Mouse (Mus musculus) limb, embryonic 14.5 days (tissue): ENCODE measurements around the gene Col23a1. TPM values are rescaled to one million over a fixed set of nuclear protein-coding genes. Genes with fewer than 3 reads are reported as not detected.

Experiments
- ATAC-seq: fragments of 200-750 bp; cut with Nextera tagmentation; 2 replicates; pipeline ENCODE4 v1.8.0; 2017; ENCODE audit warnings: low read depth, moderate number of reproducible peaks, moderate TSS enrichment; ENCODE audit not compliant: low FRiP score
- DNase-seq: peaks from one replicate; pipeline ENCODE4 v3.0.0-alpha.2; 2015; ENCODE audit warnings: low spot score
- H3K27ac ChIP-seq: fragments of 300-500 bp; sonication (generic); replicated peaks from 2 replicates; pipeline ENCODE4 v1.5.1; 2014; ENCODE audit warnings: low read depth, mild to moderate bottlenecking, low read length, moderate library complexity, mixed read lengths
- H3K27me3 ChIP-seq: fragments of 300-500 bp; sonication (generic); 2 replicates; pipeline ENCODE4 v1.6.1; 2014; ENCODE audit warnings: low read length, mixed read lengths; ENCODE audit not compliant: control insufficient read depth, insufficient read depth
- H3K36me3 ChIP-seq: fragments of 300-500 bp; sonication (generic); 2 replicates; pipeline ENCODE4 v1.6.1; 2014; ENCODE audit warnings: mild to moderate bottlenecking, low read length, moderate library complexity, mixed read lengths; ENCODE audit not compliant: control insufficient read depth, insufficient read depth
- H3K4me1 ChIP-seq: fragments of 300-500 bp; sonication (generic); 2 replicates; pipeline ENCODE4 v1.6.1; 2014; ENCODE audit warnings: antibody characterized with exemption, low read length, mixed read lengths; ENCODE audit not compliant: control insufficient read depth, insufficient read depth
- H3K4me2 ChIP-seq: fragments of 300-500 bp; sonication (generic); replicated peaks from 2 replicates; pipeline ENCODE4 v1.6.1; 2014; ENCODE audit warnings: low read depth, mild to moderate bottlenecking, low read length, moderate library complexity; ENCODE audit not compliant: severe bottlenecking
- H3K4me3 ChIP-seq: fragments of 300-500 bp; sonication (generic); replicated peaks from 2 replicates; pipeline ENCODE4 v1.5.1; 2014; ENCODE audit warnings: low read length
- H3K9ac ChIP-seq: fragments of 300-500 bp; sonication (generic); 2 replicates; pipeline ENCODE4 v1.6.1; 2014; ENCODE audit warnings: mild to moderate bottlenecking, low read depth, low read length, moderate library complexity; ENCODE audit not compliant: severe bottlenecking
- H3K9me3 ChIP-seq: fragments of 300-500 bp; sonication (generic); 2 replicates; pipeline ENCODE4 v1.6.1; 2016; ENCODE audit warnings: low read length; ENCODE audit not compliant: control insufficient read depth
- POLR2A ChIP-seq: fragments of 200-500 bp; IDR thresholded peaks from 2 replicates; pipeline ENCODE4 v1.8.0; 2012; ENCODE audit warnings: inconsistent platforms, mild to moderate bottlenecking, moderate library complexity, borderline replicate concordance; ENCODE audit not compliant: insufficient read depth, insufficient read length; ENCODE audit errors: extremely low read depth
- WGBS: fragments of 180-500 bp; shearing (Covaris S2); extraction: QIAGEN DNeasy Blood & Tissue Kit; methylation state at CpG from one replicate; pipeline ENCODE4 v1.1.7; 2014; 5-methylcytosine and 5-hydroxymethylcytosine counted together
- polyA plus RNA-seq, 2 experiments: library from polyadenylated mRNA; depleted of rRNA in 1 of 2; stranded (reverse) in 1 of 2; unstranded in 1 of 2; fragments of >200 nt; fragmentation: Nextera tagmentation in 1 of 2; extraction: Ambion mirVana in 1 of 2; gene quantifications; 2 replicates each; pipeline versions ENCODE4 v1.2.1 to v1.2.3; 2012 to 2014

Col23a1 gene
- polyA plus RNA-seq, 2 experiments = 28.0 to 29.4 TPM

GRCm38 (mm10) chr11:51591168-51591567 lies 301.4 kb downstream of the Col23a1 start:
- no peak for ATAC-seq
- no peaks in the 10 kb centered on the region for H3K9me3 ChIP-seq
- peaks cover 96% of the 10 kb centered on the region for H3K36me3 ChIP-seq
- no peak for DNase-seq
- H3K4me1 ChIP-seq = no peaks in the 10 kb centered on the region
- H3K9ac ChIP-seq = no peak overlapping the region
- 81% methylated on average over 7 of the region's 7 CpGs for WGBS
- H3K27ac ChIP-seq = no peak overlapping the region
- no peak for TF ChIP-seq POLR2A
- H3K27me3 ChIP-seq = no peaks in the 10 kb centered on the region
- no peak overlapping the region for H3K4me3 ChIP-seq
- H3K4me2 ChIP-seq = no peak overlapping the region

GRCm38 (mm10) chr11:51591915-51592314 lies 302.2 kb downstream of the Col23a1 start:
- Histone ChIP-seq H3K4me2 (no peak overlapping the region), H3K4me3 (no peak overlapping the region), H3K4me1 (no peaks in the 10 kb centered on the region), H3K27ac (no peak overlapping the region), H3K9ac (no peak overlapping the region), H3K27me3 (no peaks in the 10 kb centered on the region), H3K36me3 (peaks cover 97% of the 10 kb centered on the region), H3K9me3 (no peaks in the 10 kb centered on the region)
- no peak for DNase-seq
- no peak for ATAC-seq
- no peak for TF ChIP-seq POLR2A
- 92% methylated on average over 7 of the region's 7 CpGs for WGBS

GRCm38 (mm10) chr11:51593368-51593767 lies 303.6 kb downstream of the Col23a1 start:
- DNase-seq (no peak), ATAC-seq (no peak)
- no peaks in the 10 kb centered on the region for H3K27me3 ChIP-seq
- H3K9ac ChIP-seq = no peak overlapping the region
- H3K27ac ChIP-seq = no peak overlapping the region
- TF ChIP-seq POLR2A = no peak
- no peaks in the 10 kb centered on the region for H3K4me1 ChIP-seq
- no peak overlapping the region for H3K4me2 ChIP-seq
- H3K4me3 ChIP-seq = no peak overlapping the region
- no peaks in the 10 kb centered on the region for H3K9me3 ChIP-seq
- H3K36me3 ChIP-seq = peaks cover 96% of the 10 kb centered on the region
- WGBS = 92% methylated on average over 4 of the region's 4 CpGs

- Histone ChIP-seq H3K4me3 (no peak overlapping the region), H3K27me3 (no peaks in the 10 kb centered on the region), H3K4me2 (no peak overlapping the region), H3K9ac (no peak overlapping the region), H3K9me3 (no peaks in the 10 kb centered on the region), H3K27ac (no peak overlapping the region), H3K36me3 (peaks cover 97% of the 10 kb centered on the region), H3K4me1 (no peaks in the 10 kb centered on the region)
- ATAC-seq (no peak), DNase-seq (no peak)
- WGBS = 93% methylated on average over 6 of the region's 6 CpGs
- no peak for TF ChIP-seq POLR2A
Measured at GRCm38 (mm10) chr11:51593849-51594248, 304.1 kb downstream of the Col23a1 start.

- Histone ChIP-seq H3K9me3 (no peaks in the 10 kb centered on the region), H3K36me3 (peaks cover 97% of the 10 kb centered on the region), H3K4me2 (no peak overlapping the region), H3K4me1 (no peaks in the 10 kb centered on the region), H3K9ac (no peak overlapping the region), H3K4me3 (no peak overlapping the region), H3K27me3 (no peaks in the 10 kb centered on the region), H3K27ac (no peak overlapping the region)
- DNase-seq = no peak
- ATAC-seq = no peak
- no peak for TF ChIP-seq POLR2A
- 84% methylated on average over 3 of the region's 3 CpGs for WGBS
Measured at GRCm38 (mm10) chr11:51594715-51595350, 305.1 kb downstream of the Col23a1 start.

GRCm38 (mm10) chr11:51595459-51596083 lies 305.9 kb downstream of the Col23a1 start:
- no peak overlapping the region for H3K4me2 ChIP-seq
- ATAC-seq (no peak), DNase-seq (no peak)
- no peaks in the 10 kb centered on the region for H3K27me3 ChIP-seq
- H3K4me1 ChIP-seq = no peaks in the 10 kb centered on the region
- peaks cover 99% of the 10 kb centered on the region for H3K36me3 ChIP-seq
- no peaks in the 10 kb centered on the region for H3K9me3 ChIP-seq
- TF ChIP-seq POLR2A = no peak
- H3K4me3 ChIP-seq = no peak overlapping the region
- no peak overlapping the region for H3K27ac ChIP-seq
- WGBS = 81% methylated on average over 1 of the region's 1 CpGs
- no peak overlapping the region for H3K9ac ChIP-seq
